Mouse (Mus musculus) left cerebral cortex, adult 8-10 months (tissue): ENCODE data around the gene Pan2. TPM values are rescaled to one million over a fixed set of nuclear protein-coding genes. Genes with fewer than 3 reads are reported as not detected.
"Not testable (repeated sequence)": the region's sequence is repeated elsewhere in the genome, so short reads cannot be mapped to it uniquely, and the experiment has no call there.

Experiments
- DNase-seq, 2 experiments: peaks; one replicate each; pipeline ENCODE4 v3.0.0; 2022; ENCODE audit warnings: low spot score in 2 of 2
- total RNA-seq, 4 experiments: library from RNA; stranded (reverse); gene quantifications; 2 replicates each; pipeline ENCODE4 v1.2.4; 2022

The Pan2 gene
- 10 to 100 TPM; 14.5 to 15.5 (median 15.3) TPM for total RNA-seq

DNA sequence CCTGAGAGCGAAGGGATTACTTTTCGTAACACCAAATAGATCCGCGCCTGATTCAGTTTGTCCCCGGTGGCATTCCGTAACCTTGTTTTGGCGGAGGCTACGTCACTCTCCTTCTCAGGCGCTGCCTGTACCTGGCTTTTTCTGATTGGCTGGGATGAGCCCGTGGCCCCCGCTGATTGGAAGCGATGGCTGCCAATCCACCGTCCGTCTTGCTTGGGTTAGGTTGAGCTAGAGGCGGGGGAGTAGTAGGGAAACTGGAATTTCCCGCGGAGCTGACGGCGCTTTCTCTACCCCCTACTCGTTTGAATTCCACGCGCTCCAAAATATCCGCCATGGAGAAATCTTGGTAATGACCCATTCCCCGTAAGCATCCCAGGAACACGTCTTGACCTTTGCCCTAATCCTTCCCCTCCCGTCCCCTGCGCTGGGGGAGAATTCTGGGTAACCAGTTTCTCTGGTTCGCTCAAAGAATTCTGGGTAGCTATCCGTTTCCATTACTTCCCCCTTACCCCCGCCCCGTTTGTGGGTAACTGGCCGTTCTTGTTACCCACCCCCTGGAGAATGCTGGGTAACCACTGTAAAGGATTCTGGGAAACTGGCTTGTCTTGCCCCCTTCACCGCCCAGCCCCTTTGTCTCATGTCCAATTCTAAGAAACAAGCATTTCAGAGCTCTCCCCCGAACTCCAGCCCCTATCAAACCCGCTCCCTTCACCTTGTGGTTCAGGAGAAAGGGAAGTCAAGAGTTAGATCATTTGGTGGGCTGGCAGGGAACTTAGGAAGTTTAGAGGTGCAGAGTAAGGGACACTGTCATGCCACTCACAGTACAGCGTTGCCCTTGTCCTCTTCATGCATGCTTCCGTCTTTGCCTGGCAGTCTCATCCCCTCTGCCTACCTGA, at the start of gene Pan2:
Pan2 (plus strand) TSS at position 210 of the 896 bp plus-strand sequence.
- peak; percentile 100 for DNase-seq

DNA sequence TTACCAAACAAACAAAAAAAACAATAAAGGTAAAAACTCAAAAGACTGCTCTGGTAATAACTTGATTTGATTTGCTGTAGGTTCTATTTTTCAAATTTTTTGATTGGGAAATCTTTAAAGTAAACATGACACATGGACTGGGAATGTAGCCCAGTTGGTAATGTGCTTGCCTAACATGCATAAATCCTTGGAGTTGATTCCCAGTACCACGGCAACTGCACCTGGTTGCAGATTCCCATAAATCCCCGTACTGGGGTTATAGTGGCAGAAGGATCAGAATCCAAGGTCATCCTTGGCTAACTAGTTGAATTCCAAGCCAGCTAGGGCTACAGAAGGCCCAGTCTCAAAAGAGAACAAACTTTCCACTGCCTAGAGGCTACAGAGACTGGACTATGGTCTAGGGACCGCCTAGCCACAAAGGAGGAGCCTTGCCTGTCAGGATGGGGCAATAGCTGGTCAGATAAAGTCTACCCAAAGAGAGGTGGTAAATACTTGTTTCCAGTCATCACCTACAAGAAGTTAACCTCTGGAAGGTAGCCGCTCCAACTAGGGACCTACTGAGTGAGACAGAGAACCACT, 49.4 kb upstream of the Pan2 start, which contains the start of gene Apon:
Apon (plus strand) TSS at position 420 of the 579 bp plus-strand sequence.
- DNase-seq: no peak

DNA sequence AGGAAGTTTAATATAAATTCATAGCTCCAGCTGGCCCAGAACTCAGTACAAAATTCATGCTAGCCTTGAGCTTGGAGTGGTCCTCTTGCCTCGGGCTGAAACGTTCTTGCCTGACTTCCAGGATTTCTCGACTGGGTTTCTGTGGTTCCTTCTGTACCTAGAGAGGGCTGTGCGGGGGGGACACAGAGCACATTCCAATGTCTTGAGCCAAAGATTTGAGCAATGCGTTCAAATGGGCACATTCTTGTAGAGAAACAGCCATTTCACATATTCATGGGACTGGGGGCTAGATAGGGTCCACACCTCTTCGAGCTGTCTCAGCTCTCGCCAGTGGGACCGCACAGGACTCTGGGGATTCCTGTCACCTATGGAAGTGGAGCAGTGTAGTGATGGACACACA, 47.2 kb upstream of the Pan2 start:
- no peak for DNase-seq

DNA sequence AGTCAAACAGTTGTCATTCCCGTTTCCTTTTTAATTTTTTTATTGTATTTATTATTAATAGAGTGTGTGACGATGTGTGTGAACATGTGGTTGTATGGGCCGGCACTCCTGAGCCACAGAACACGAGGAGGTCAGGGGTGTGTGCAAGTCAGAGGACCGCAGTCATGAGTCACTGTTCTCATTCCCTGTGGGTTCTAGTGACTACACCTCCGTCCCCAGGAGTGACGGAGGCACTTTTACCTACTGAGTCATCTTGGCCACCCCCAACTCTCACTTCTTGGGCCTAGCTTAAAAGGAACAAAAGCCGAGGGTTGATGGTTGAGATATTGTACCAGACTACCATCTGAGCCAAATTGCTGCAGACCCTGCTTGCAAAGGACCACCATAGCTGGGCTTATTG, 46.8 kb upstream of the Pan2 start:
- DNase-seq: no peak

DNA sequence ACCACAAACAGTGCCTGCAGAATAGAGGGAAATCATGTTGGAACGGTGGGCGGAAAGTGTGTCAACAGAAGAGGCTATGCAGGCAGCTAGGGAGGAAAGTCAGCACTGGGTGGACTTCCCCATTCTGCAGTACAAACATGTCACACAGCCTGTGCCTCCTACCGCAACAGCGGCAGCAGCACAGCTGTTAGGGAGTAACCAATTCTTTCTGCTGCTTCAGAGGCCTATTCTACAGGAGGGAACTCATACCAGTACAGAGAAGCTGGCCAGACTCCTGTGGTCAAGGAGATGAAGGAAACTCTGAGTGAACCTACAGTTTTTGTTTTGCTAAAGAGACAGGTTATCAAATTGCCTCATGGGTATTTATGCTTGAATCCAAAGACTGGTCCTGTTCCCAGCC, 44.2 kb upstream of the Pan2 start:
- DNase-seq: no peak

DNA sequence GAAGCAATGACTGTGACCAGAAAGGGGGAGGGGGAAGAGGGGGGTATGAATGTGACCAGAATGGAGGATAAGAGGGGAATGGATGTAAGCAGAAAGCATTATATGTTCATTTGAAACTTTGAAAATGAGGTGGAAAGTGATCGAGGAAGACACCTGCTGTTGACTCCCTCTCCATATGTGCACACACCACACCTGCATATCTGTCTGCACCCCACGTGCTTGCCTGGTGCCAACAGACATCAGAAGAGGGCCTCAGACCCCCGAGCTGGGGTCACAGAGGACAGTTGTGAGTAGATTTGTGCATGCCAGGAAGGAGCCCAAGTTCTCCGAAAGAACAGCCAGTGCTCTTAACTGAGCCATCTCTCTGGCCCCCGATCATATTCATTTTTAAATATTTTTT, 43.2 kb upstream of the Pan2 start:
- DNase-seq: no peak

DNA sequence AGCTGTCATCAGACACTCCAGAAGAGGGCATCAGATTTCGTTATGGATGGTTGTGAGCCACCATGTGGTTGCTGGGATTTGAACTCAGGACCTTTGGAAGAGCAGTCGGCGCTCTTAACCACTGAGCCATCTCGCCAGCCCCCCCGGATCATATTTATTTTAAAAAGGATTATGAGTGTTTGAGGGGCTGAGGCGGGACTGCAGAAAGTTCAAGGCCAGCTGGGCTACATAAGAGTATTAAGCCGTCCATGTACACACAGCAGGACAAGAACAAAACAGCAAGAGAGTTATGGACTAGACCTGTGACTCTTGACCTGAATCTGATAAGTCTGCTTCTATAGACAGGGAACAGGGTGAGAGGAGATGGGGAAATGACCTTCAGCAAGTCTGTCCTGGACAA, 42.8 kb upstream of the Pan2 start:
- DNase-seq: not testable (repeated sequence)

DNA sequence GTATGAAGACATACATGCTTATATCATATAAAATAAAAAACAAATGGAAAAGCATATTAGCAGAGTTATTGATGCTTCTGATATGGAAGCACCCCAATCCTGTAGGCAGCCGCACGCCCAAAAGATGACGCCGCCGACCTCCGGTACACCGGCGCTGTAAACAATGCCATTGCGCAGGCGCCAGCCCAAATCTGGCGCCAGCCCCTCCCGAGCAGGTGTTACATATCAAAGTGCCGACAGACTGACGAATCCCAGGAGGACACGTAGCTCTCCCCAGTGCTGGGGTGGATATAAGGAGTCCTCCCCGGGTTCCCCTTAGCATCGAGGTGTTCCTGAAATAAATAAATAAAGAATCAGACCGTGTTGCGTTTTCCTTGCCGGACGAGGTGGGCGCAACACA, 40.8 kb upstream of the Pan2 start:
- DNase-seq: no peak

DNA sequence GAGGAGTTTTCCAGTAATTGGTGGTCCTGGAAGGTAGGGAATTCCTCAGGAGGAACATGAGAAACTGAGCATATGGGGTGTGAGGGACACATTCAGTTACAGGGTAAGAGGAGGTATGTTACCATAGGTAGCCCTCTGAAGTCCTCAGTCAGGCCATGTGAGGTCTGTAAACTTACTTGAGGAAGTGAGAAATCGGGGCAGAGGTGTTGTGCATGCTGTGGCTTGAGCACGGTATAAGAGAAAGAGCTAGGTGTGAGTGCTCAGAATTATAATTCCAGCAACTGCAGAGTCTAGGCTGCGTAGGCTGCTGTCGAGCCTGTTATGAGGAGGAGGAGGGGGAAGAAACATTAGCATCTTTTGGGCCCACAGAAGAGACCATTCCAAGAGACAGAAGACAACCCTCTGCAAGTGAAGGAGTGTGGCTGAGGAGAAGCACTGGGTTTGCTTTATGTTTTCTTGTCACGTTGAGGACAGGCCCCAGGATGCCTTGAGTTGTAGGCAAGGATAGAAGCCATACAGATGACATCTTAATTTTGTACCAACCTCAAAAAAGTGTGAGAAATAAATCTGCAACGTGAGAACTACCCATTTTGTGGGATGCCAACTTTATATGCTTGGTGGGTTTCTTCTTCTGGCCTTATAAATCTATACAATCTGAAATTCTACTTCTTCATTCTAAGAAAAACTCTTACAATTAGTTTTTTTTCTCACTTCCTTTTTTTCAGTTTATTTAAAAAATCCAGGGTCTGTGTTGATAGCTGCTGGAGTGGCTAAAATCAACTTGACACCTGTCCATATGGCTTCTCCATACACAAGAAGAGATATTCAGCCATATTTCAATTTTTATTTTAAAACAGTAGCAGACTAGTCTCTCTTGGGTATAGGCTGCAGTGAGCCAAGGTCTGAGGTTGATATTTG, 39.5 kb upstream of the Pan2 start:
- DNase-seq: no peak

DNA sequence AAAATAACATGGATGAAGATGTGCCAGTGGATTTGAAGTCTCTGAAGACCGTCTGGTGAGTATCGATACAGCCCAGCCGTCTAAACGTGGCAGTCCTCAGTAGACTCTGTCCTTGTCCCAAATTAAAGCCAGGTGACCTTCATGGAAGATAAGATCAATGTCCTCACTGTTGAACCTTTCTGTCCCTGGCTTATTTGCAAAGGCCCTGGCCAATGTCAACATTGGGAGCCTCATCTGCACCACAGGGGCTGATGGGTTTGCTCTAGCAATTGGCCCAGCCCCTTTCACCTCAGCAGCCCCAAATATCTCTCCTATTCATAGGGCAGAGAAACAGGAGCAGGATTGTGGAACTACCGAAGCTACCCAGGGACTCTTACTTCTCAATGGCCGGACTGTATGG, 34.8 kb upstream of the Pan2 start, which contains the start of gene Apof:
Apof (plus strand) TSS at position 301 of the 400 bp plus-strand sequence.
- DNase-seq: no peak

DNA sequence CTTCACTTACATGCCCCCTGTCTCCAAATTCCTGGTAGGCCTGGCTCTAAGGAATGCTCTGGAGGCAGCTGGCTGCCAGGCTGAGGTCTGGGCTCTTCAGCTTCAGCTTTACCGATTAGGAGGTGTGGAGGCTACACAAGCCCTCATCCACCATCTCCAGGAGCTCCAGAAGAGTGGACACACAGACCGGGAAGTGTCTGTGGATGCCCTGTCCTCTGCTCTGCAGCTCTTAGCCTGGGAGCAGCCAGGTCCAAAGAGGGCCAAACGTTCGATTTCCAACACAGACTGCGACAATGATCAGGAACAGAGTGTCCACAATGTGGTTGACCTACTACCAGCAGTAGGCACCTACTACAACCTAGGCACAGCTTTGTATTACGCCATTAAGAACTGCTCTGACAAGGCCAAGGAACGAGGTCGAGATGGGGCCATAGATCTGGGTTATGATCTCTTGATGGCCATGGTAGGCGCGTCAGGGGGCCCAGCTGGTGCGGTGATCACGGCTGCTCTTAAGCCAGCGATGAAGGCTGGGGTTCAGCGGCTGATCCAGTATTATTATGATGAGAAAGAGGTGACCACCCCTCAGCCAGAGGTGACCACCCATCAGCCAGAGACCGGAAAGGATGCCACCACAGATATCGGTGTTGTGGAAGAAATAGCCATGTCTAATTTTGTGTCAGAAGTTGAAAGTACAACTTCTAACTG, 33.8 kb upstream of the Pan2 start:
- DNase-seq: no peak

DNA sequence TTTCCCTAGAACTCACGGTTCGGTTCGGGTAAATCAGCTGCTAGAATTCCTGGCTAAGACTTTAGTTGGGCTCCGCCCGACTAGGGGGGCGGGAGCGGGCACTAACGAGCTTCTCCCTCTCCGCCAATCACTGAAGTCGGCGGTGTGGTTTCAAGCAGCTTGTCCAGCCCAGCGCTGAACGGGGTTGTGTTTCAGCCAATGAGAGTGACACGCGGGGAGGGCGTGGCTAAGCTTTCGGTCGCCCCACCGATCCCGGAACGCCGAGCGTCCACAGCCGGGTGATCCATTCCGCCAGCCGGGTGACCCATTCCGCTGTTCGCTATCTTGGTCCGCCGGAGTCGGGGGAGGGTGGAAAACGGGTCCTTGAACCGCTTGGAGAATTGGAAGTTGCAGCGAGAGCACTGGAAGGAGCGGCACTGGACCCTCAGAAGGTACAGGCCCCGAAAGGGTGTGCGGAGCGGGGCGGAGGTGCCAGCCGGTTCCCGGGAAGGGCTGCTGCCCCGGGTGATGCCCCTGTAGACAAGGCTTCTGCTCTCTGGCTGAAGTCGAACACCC, 32.8 kb upstream of the Pan2 start, which contains the start of gene Stat2:
Stat2 (plus strand) TSS at position 273 of the 555 bp plus-strand sequence.
- peak; percentile 85 to 98 for DNase-seq

DNA sequence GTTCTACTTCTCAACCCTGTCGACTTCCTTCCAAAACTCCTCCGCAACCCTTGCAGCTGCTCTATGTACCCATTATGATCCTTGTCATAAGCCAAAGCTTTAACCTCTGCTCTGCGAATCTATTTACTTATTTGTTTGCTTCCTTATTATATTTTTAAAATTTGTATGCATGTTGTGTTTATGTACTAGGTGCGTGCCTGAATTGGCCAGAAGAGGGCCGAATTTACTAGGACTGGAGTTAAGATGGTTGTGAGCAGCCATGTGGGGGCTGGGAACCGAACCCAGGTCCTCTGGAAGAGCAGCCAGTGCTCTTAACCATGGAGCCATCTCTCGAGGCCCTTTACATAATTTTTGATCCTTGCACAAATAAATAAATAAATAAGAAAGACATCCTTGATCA, 32.3 kb upstream of the Pan2 start:
- DNase-seq: no peak

DNA sequence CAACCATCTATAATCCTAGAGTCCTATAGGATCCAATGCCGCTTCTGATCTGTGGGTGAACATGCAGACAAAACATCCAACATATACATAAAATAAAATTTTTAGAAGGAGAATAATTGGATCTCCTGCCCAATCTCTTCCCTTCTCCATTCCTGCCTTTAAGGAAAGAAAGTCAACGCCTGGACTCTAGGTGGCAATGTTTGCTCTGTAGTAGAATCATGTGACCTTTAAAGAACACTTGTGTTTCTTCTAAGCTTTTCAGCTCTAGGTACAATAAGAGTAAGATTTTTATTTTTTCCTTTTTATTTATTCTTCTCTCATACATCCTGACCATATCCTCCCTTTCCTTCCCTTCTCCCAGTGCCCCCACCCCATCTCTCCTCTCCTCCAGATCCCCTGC, 31.3 kb upstream of the Pan2 start:
- no peak for DNase-seq

DNA sequence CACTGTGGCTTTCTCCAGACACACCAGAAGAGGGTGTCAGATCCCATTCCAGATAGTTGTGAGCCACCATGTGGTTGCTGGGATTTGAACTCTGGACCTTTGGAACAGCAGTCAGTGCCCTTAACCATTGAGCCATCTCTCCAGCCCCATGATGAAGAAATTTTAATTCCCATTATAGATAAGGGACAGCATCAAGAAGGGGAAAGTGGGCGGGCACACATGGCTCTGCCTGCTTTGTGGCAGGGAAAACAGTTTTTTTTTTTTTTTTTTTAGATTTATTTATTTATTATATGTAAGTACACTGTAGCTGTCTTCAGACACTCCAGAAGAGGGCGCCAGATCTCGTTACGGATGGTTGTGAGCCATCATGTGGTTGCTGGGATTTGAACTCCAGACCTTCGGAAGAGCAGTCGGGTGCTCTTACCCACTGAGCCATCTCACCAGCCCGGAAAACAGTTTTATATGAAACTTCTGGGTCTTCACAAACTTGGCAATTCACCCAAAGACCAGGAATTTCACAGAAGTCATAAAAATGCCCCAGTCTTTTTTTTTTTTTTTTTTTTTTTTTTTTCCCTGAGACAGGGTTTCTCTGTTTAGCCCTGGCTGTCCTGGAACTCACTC, 30.2 kb upstream of the Pan2 start:
- DNase-seq: not testable (repeated sequence)

DNA sequence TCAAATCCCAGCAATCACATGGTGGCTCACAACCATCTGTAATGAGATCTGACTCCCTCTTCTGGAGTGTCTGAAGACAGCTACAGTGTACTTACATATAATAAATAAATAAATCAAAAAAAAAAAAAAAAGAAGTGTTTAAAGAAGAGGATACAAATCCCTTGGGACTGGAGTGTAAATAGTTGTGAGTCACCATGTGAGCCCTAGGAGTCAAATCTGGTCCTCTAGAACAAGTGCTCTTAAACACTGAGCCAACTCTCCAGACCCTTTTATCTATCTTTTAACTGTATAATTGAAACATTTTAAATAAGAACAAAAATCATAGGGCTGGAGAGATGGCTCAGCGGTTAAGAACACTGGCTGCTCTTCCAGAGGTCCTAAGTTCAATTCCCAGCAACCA, 27.8 kb upstream of the Pan2 start:
- DNase-seq: not testable (repeated sequence)

DNA sequence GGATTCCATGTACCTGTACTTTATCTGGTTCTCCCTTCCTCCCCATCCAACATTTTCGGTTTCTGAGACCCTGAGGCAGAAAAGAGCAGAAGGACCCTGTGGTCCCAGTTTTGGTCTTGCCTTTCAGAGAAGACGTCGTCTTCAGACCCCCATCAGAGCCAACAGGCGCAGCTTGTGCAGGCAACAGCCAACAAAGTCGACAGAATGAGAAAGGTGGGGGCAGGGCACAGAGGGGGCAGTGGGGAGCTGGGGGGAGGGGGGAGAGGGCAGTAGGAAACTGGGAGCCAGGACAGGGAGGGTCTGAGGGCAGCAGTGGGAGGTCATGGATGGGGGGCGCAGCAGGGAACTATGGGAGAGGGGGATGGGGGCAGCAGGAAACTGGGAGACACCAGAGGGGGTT, 25.0 kb upstream of the Pan2 start:
- no peak for DNase-seq

DNA sequence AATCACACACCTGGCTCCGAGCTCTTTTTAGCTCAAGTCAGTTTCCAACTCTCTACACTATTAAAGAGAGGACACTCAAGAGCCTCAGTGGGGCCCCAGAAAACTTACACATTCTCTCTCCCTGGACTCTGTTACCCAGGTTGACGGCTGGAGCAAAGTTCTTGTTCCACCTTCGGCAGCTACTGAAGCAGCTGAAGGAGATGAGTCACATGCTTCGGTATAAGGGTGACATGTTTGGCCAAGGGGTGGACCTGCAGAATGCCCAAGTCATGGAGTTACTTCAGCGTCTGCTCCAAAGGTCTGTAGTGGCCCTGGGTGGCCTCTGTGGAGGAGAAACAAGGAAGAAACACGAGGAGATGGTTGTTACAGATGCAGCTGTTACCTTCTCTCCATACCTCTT, 22.2 kb upstream of the Pan2 start:
- DNase-seq: no peak

DNA sequence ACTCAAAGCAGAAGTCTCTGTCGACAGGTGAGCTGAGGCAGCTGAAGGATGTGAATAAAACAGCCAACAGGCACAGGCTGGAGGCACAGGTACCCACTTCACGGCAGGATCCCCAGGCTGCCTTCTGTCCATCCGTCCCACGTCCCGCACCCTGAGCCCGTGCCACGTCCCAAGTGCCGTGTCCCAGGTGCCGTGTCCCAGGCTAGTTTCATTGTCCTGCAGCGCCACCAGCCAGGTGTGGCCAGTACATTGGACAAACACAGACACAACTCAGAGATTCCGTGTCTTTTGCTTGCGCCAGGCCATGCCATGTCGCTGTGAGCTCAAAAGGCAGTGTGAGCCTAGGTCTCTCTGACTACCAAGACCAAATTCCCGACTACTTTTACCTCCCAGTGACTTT, 21.5 kb upstream of the Pan2 start:
- DNase-seq: no peak

DNA sequence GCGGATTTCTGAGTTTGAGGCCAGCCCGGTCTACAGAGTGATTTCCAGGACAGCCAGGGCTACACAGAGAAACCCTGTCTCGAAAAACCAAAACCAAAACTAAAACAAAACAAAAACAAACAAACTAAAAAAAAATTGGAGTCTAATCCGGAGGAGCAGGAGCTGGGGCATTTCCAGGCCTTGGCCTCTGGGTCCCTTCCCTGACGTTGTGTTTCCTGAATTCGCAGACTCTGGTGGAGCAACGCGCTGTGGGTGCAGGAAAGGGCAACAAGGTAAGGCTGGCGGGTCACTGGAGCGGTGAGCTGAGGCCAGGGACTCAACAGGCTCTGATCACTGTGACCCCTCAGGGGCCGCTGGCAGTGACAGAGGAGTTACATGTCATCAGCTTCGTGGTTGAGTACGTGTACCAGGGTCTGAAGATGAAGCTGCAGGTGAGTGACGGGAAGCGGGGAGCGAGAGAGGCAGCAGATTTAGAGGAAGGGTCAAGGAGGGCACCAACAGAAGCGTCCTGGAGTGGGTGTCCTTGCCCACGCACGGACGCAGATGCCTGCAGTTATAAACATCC, 20.2 kb upstream of the Pan2 start:
- no peak for DNase-seq
